Mouse (Mus musculus) stomach, embryonic 16.5 days (tissue): ENCODE measurements around the gene Ets1. TPM values are rescaled to one million over a fixed set of nuclear protein-coding genes. Genes with fewer than 3 reads are reported as not detected.

Source experiments
- ATAC-seq: fragments of 200-750 bp; cut with Nextera tagmentation; 2 replicates; pipeline ENCODE4 v1.8.0; 2017; ENCODE audit warnings: moderate number of reproducible peaks, moderate TSS enrichment; ENCODE audit not compliant: insufficient read depth, low FRiP score
- H3K27ac ChIP-seq: fragments of 300-500 bp; sonication (generic); 2 replicates; pipeline ENCODE4 v1.5.1; 2014; ENCODE audit warnings: low read length
- H3K27me3 ChIP-seq: fragments of 300-500 bp; sonication (generic); 2 replicates; pipeline ENCODE4 v1.6.1; 2014; ENCODE audit warnings: low read length, control low read depth, mixed read lengths; ENCODE audit not compliant: control insufficient read depth, insufficient read depth
- H3K36me3 ChIP-seq: fragments of 300-500 bp; sonication (generic); 2 replicates; pipeline ENCODE4 v1.6.1; 2014; ENCODE audit warnings: low read length; ENCODE audit not compliant: control insufficient read depth, insufficient read depth
- H3K4me1 ChIP-seq: fragments of 300-500 bp; sonication (generic); 2 replicates; pipeline ENCODE4 v1.6.1; 2014; ENCODE audit warnings: low read length, control low read depth, mixed read lengths; ENCODE audit not compliant: control insufficient read depth, insufficient read depth
- H3K4me2 ChIP-seq: fragments of 300-500 bp; sonication (generic); 2 replicates; pipeline ENCODE4 v1.6.1; 2014; ENCODE audit warnings: low read depth, low read length, mixed read lengths
- H3K4me3 ChIP-seq: fragments of 300-500 bp; sonication (generic); replicated peaks from 2 replicates; pipeline ENCODE4 v1.5.1; 2014; ENCODE audit warnings: mild to moderate bottlenecking, low read length
- H3K9ac ChIP-seq: fragments of 300-500 bp; sonication (generic); 2 replicates; pipeline ENCODE4 v1.6.1; 2014; ENCODE audit warnings: low read length
- H3K9me3 ChIP-seq: fragments of 300-500 bp; sonication (generic); replicated peaks from 2 replicates; pipeline ENCODE4 v1.6.1; 2016; ENCODE audit warnings: low read length, control low read depth; ENCODE audit not compliant: control insufficient read depth
- WGBS: fragments of 180-500 bp; shearing (Covaris S2); extraction: QIAGEN DNeasy Blood & Tissue Kit; methylation state at CpG from one replicate; pipeline ENCODE4 v1.1.7; 2014; 5-methylcytosine and 5-hydroxymethylcytosine counted together
- polyA plus RNA-seq: library from polyadenylated mRNA; unstranded; fragments of >200 nt; fragmentation: Nextera tagmentation; extraction: Ambion mirVana; gene quantifications from 2 replicates; pipeline ENCODE4 v1.2.1, GENCODE M21; 2015

The Ets1 gene
- polyA plus RNA-seq, 1 experiment from 2014 or later, result 43.7 TPM

DNA sequence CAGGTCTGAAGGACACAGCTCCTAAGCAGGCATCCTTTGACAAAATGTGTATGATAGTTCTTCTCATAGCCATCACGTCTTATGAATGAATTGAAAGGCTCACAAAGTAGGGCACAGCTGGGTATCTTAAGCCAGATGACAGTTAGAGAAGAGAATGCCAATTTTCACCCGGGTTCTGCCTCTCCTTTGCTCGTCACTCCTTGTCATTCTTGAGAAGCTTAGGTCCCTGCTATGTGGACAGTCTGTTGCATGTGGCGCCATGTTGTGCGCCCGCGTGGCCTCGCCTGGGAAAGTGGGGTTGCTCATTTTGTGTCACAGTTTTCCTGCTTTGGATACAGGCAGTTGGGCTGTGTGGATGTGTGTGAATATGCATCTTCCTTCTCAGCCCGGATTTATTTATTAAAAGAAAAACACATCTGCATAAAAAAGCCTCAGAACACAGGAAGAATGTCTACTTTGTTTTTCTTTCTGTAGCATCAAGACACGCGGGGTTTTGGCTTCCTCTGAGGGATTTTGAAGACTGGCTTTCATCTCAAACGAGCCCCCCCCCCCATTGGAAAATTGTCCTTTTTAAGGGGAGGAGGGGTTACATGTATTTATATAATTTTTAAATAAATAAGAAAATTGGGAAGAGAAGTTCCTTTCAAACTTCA is 81.4 kb downstream of the Ets1 start:
- Histone ChIP-seq H3K9ac (no peak overlapping the region), H3K27ac (peak overlapping the region; percentile 70), H3K9me3 (no peaks in the 10 kb centered on the region), H3K4me2 (no peak overlapping the region), H3K27me3 (no peaks in the 10 kb centered on the region), H3K36me3 (no peaks in the 10 kb centered on the region), H3K4me3 (no peak overlapping the region), H3K4me1 (peaks cover 40% of the 10 kb centered on the region)
- ATAC-seq, result no peak
- 61% methylated on average over 12 of the region's 12 CpGs for WGBS

DNA sequence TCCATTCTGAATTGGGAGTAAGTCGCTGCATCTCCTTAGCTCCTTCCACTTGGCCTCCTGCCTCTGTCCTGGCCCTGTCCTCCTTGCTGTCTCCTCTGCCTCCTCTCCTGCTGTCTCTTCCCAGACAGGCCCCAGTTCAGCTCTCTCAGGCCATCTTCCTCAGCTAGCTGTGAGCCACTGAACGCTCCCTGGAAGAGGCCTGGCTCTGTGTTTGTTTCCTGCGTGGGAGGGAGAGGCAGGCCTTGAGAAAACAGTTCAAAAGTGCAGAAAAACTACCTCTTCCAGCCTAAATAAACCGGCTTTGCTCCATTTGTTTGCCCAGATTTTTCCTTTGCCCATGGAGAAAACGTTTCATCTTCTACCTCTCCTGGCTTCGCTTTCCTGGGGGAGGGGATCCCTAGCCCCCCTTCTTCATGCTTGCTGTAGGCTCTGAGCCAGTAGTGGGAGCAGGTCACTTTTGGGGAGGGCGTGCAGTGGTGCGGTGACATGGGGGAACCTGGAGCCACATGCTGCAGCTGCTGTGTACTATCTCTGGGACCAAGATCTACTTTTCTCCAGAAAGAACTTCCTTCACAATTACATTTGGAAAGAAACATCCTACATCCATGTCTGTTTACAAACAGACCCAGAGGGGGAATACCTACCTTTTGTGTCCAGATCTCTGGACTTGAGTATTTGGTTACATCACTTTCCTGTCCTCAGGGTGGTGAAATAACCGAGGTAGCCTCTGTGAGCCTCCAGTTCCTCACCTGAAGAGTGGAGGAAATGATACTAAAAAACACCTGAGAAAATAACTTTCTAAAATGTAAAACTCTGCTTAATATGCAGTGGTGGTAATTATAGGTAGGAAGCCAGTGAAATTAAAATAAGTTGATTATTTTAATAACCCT is 82.2 kb downstream of the Ets1 start:
- Histone ChIP-seq H3K27me3 (no peaks in the 10 kb centered on the region), H3K9me3 (no peaks in the 10 kb centered on the region), H3K4me1 (peaks cover 37% of the 10 kb centered on the region)

DNA sequence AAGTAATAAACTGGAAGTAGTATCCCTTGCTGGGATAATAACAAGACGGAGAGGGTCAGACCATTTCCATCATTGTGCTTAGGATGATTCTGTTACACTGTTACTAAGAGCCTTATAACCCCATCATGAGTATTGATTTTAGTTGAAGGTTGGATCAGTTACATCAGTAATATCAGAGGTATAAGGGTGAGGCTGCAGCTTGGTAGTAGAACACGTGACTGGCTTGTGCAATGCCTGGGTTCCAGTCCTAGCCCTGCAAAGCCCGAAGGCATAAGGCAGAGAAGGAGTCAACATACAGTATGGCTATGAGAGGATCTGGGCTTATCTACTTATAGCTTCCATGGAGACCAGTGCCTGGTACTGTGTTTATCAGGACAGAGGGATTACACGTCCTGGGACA is 82.8 kb downstream of the Ets1 start:
- Histone ChIP-seq H3K27me3 (no peaks in the 10 kb centered on the region), H3K9ac (no peak overlapping the region), H3K4me3 (no peak overlapping the region), H3K36me3 (no peaks in the 10 kb centered on the region), H3K4me1 (peaks cover 31% of the 10 kb centered on the region), H3K9me3 (no peaks in the 10 kb centered on the region), H3K27ac (no peak overlapping the region), H3K4me2 (no peak overlapping the region)
- WGBS, result 78% methylated on average over 4 of the region's 4 CpGs
- ATAC-seq, result no peak

More for the DNA sequence above, 82.2 kb downstream of the Ets1 start:
- H3K4me3 ChIP-seq, result no peak overlapping the region
- H3K9ac ChIP-seq, result no peak overlapping the region
- peak overlapping the region; percentile 70 for H3K27ac ChIP-seq
- no peak overlapping the region for H3K4me2 ChIP-seq
- ATAC-seq, result no peak
- no peaks in the 10 kb centered on the region for H3K36me3 ChIP-seq
- WGBS, result 33% methylated on average over 9 of the region's 9 CpGs

DNA sequence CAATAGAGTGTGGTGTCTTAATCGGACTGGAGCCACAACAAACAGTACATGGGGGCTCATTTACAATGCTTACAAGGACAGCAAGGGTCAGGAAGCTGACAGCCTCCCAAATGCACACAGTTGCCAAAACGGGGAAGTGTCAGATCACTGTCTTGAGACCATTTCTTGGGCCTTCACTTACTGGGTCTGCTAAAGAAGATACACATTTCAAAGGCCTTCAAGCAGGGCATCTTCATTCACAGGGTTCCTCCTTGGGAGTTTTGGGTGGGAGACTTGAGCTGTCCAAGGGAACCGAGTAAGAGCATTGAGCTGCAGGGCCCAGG is 83.9 kb downstream of the Ets1 start:
- H3K4me3 ChIP-seq, result no peak overlapping the region
- H3K9me3 ChIP-seq, result no peaks in the 10 kb centered on the region
- ATAC-seq, result no peak
- 48% methylated on average over 3 of the region's 3 CpGs for WGBS
- H3K4me2 ChIP-seq, result no peak overlapping the region
- H3K27ac ChIP-seq, result no peak overlapping the region
- H3K4me1 ChIP-seq, result peaks cover 28% of the 10 kb centered on the region
- H3K36me3 ChIP-seq, result no peaks in the 10 kb centered on the region
- no peaks in the 10 kb centered on the region for H3K27me3 ChIP-seq
- no peak overlapping the region for H3K9ac ChIP-seq

DNA sequence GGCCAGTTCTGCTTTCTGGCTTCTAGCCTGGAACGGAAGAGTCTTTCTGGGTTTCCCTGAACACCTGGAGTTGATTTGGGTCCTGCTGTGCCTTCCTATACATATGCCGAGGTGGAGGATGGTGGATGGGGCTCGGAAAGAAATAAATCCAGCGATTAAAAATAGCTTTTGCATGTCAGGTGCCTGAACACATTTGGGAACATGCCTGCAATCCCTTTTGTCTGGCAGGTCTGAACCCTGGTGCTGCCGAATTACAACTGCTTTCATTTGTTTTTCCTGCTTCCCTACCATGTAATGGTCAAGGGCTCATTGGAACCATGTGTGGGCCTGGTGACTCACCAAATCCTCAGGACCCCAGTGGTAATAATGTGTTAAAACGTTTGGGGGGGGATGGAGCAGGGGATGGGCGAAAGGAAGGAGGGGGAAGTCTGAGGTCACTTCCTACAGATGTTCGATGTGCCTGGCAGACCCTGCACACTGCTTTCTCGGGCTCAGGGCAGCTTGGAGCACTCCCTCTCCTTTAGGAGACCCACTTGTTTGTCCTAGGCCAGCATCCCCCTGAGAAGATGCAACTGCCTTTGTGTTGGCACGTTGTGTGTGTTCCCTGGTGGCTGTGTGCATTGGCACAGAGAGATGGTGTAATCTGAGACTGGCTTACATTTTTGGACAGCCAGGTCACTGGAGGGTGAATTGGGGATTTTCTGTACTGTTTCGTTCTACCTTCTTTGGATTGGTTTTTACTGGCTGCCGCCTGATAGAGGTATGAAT is 84.4 kb downstream of the Ets1 start:
- ATAC-seq, result 0 out of 2 replicates have a peak, but pooled peaks have one; percentile 18
- H3K4me1 ChIP-seq, result peaks cover 28% of the 10 kb centered on the region

DNA sequence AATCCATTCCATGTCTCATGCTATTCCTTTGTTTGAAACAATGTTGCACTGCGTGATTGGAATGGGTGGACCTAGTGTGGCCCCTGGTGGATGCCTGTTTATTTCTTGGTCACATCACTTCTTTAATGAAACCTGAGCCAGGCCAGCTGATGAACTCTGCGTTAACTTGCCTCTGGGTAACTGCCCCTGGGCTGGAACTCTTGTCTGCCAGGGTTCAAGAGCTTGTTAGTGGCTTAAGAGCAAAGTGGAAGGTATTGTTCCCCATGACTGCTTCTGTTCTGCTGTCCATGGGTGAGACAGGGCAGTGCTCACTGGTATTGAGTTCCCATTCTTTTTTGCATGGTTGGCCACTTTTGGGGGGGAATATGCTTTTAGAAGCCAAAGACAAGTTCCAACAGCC is 85.1 kb downstream of the Ets1 start:
- Histone ChIP-seq H3K4me1 (peaks cover 25% of the 10 kb centered on the region), H3K27me3 (no peaks in the 10 kb centered on the region), H3K4me2 (no peak overlapping the region), H3K36me3 (no peaks in the 10 kb centered on the region), H3K27ac (no peak overlapping the region), H3K9ac (no peak overlapping the region), H3K4me3 (no peak overlapping the region), H3K9me3 (no peaks in the 10 kb centered on the region)
- 44% methylated on average over 2 of the region's 2 CpGs for WGBS
- ATAC-seq, result no peak

More for the DNA sequence above, 84.4 kb downstream of the Ets1 start:
- Histone ChIP-seq H3K27me3 (no peaks in the 10 kb centered on the region), H3K9me3 (no peaks in the 10 kb centered on the region), H3K9ac (no peak overlapping the region), H3K36me3 (no peaks in the 10 kb centered on the region), H3K27ac (no peak overlapping the region), H3K4me2 (no peak overlapping the region), H3K4me3 (no peak overlapping the region)
- 41% methylated on average over 12 of the region's 12 CpGs for WGBS

DNA sequence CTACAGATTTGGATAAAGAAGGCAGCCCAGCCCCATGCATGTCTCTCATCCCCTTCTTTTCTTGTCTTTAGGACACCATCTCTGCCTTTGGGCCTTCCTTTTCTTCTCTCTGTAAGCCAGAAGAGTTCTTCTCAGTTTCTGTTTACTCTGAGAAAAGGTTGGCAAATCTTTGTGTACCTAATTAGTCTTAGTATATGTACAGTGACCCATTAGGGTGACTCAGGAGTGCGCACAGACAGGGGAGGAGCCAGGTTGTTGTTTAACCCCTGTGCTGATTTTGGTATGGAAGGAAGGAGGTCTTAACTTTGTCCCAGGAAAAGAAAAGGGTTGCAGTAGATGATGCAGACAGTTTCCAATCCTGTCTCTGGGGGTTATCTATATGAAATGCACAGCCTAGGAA is 86.2 kb downstream of the Ets1 start:
- no peak overlapping the region for H3K4me2 ChIP-seq
- H3K27me3 ChIP-seq, result no peaks in the 10 kb centered on the region
- H3K36me3 ChIP-seq, result no peaks in the 10 kb centered on the region
- H3K9me3 ChIP-seq, result no peaks in the 10 kb centered on the region
- H3K4me1 ChIP-seq, result peaks cover 21% of the 10 kb centered on the region
- 59% methylated on average over 1 of the region's 1 CpGs for WGBS
- ATAC-seq, result no peak
- no peak overlapping the region for H3K27ac ChIP-seq
- no peak overlapping the region for H3K4me3 ChIP-seq
- no peak overlapping the region for H3K9ac ChIP-seq

DNA sequence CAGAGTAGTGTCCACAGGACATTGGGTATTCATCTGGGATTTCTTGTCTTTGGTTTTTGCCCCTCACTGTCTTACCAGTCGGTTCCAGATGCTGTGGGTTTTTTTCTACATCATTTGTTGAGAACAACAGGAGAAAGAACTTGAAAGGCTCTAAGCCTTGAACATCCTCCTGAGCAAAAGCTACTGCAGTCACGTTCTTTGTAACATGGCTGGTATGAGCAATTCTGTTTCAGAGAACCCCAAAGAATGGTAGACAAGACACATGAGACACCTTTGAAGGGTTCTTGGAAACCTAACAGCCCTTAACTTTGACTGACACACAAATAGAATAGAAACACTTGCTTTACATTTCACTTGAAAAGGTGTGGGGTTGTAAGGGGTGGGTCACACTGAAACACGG is 86.9 kb downstream of the Ets1 start:
- 77% methylated on average over 3 of the region's 3 CpGs for WGBS

More for the DNA sequence above, 86.9 kb downstream of the Ets1 start:
- ATAC-seq, result no peak
- H3K9ac ChIP-seq, result no peak overlapping the region
- H3K9me3 ChIP-seq, result no peaks in the 10 kb centered on the region
- H3K27me3 ChIP-seq, result no peaks in the 10 kb centered on the region
- H3K4me2 ChIP-seq, result no peak overlapping the region
- H3K4me3 ChIP-seq, result no peak overlapping the region
- H3K27ac ChIP-seq, result no peak overlapping the region
- peaks cover 18% of the 10 kb centered on the region for H3K4me1 ChIP-seq
- no peaks in the 10 kb centered on the region for H3K36me3 ChIP-seq
